Mouse (Mus musculus) gastrocnemius, adult 18-20 months (tissue): ENCODE measurements around the gene 9230112D13Rik. TPM values are rescaled to one million over a fixed set of nuclear protein-coding genes. Genes with fewer than 3 reads are reported as not detected.
A peak's percentile ranks its signal among the peaks of the same experiment; 100 is the strongest.

Experiments used
- DNase-seq: peaks from one replicate; pipeline ENCODE4 v3.0.0; 2021; ENCODE audit warnings: low spot score
- total RNA-seq, 2 experiments: library from RNA; stranded (reverse); gene quantifications; 2 replicates each; pipeline ENCODE4 v1.2.3; 2021

Gene 9230112D13Rik
- total RNA-seq, 2 experiments from 2014 or later, result not detected

DNA sequence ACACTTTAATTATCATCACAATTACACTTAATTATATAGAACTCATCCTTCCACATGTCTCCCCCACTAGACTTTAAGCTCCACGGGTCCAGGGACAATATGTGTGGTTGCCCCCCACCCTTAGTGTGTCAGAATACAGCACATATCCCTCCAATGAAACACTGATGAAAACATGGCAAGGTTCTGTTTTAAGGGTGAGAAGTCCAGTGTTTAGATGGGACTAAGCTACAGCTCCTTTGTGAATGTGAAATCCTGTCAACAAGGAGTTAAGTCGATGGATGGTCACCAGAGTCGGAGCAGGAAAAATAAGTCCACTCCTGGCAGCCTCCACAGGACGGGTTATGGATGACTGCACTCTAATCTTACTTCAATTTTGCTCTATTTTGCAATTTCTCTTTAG lies 22.3 kb downstream of the 9230112D13Rik start:
- DNase-seq, result no peak

GRCm38 (mm10) chr14:34499664-34500063 lies 22.9 kb downstream of the 9230112D13Rik start:
- no peak for DNase-seq

GRCm38 (mm10) chr14:34497346-34497745 lies 25.3 kb downstream of the 9230112D13Rik start:
- DNase-seq, result no peak

GRCm38 (mm10) chr14:34493682-34494081 lies 28.9 kb downstream of the 9230112D13Rik start:
- DNase-seq, result no peak

- DNase-seq, result no peak
Observed at GRCm38 (mm10) chr14:34492688-34493087, 29.9 kb downstream of the 9230112D13Rik start.

- DNase-seq, result no peak
Observed at GRCm38 (mm10) chr14:34490965-34491364, 31.6 kb downstream of the 9230112D13Rik start.

DNA sequence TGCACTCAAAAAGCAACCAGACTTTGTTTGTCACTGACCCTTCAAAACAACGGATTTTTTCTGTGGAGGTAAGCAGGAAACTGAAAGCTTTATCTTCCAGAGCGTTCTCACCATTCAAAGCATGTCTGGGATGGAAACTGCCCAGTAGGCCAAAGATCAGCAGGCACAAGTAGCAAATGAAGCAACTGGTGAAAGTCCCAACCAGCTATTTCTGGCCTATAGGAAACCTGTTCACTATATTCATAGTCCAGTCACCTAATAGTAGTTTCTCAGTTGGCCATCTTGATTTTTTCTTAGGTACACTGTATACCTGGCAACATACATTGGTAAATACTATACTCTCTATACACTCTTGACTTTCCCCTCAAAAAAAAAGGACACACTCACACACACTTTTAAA lies 32.7 kb downstream of the 9230112D13Rik start:
- DNase-seq, result peak; percentile 39

DNA sequence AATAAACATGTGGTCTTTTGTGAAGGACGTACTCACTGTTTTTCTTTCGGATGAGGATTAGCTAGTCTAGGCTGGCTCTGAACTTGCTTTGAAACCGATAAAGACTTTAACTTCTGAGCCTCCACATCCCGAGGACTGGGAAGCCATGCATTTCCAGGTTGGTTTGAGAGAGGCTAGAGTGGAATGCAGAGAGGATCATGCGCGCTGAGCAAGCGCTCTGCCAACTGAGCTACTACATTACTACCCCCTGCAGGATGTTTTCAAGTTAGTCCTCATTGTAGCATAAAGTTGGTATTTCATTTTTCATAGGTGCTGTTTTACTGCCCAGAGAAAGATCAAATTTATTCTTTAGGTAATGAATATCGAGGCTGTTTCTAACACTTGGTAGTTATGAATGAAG lies 36.4 kb downstream of the 9230112D13Rik start:
- DNase-seq, result no peak

GRCm38 (mm10) chr14:34483469-34484341 lies 38.9 kb downstream of the 9230112D13Rik start:
- DNase-seq, result no peak

- no peak for DNase-seq
Observed at GRCm38 (mm10) chr14:34471591-34471990, 51.0 kb downstream of the 9230112D13Rik start.

GRCm38 (mm10) chr14:34466291-34466690 lies 56.3 kb downstream of the 9230112D13Rik start:
- no peak for DNase-seq

Other genes with a start within 250 kb of the 9230112D13Rik start
- gene Shld2, start 212.3 kb downstream of the 9230112D13Rik start, total RNA-seq, result 10 to 100 TPM; 10.0 to 12.9 TPM
- gene Glud1, start 212.1 kb downstream of the 9230112D13Rik start, total RNA-seq, result 100 to 1,000 TPM; 117 to 119 TPM
- gene Fam25c, start 167.4 kb downstream of the 9230112D13Rik start, total RNA-seq, result not detected
- 10 to 100 TPM in 1 of 2 experiments, 1 to 10 TPM in 1; 7.7 to 19.1 TPM for gene Sncg, start 148.0 kb downstream of the 9230112D13Rik start, total RNA-seq
- 10 to 100 TPM in 1 of 2 experiments, 1 to 10 TPM in 1; 8.9 to 12.6 TPM for gene Mmrn2, start 147.3 kb downstream of the 9230112D13Rik start, total RNA-seq
- 10 to 100 TPM; 46.3 to 47.4 TPM for gene Bmpr1a, start 19.5 kb downstream of the 9230112D13Rik start, total RNA-seq
- gene Ldb3, start 65.9 kb upstream of the 9230112D13Rik start, total RNA-seq, result 1,000 to 10,000 TPM; 2,008 to 2,153 TPM
- gene Opn4, start 77.3 kb upstream of the 9230112D13Rik start, total RNA-seq, result not detected
- gene Wapl, start 151.1 kb upstream of the 9230112D13Rik start, total RNA-seq, result 10 to 100 TPM; 34.4 to 40.5 TPM